Mouse (Mus musculus) limb, embryonic 11.5 days (tissue): ENCODE data around the gene Slc5a4a. TPM values are rescaled to one million over a fixed set of nuclear protein-coding genes. Genes with fewer than 3 reads are reported as not detected.
A peak's percentile ranks its signal among the peaks of the same experiment; 100 is the strongest.

Experiments
- ATAC-seq: fragments of 200-750 bp; cut with Nextera tagmentation; 2 replicates; pipeline ENCODE4 v1.8.0; 2017; ENCODE audit warnings: low read depth; ENCODE audit not compliant: insufficient number of reproducible peaks, low FRiP score, low TSS enrichment
- DNase-seq: peaks from one replicate; pipeline ENCODE4 v3.0.0-alpha.2; 2015; ENCODE audit warnings: low spot score
- H3K27ac ChIP-seq: fragments of 300-500 bp; sonication (generic); replicated peaks from 2 replicates; pipeline ENCODE4 v1.5.1; 2014; ENCODE audit warnings: low read depth, mild to moderate bottlenecking, low read length
- H3K27me3 ChIP-seq: fragments of 300-500 bp; sonication (generic); 2 replicates; pipeline ENCODE4 v1.6.1; 2014; ENCODE audit warnings: mild to moderate bottlenecking, low read length, mixed read lengths; ENCODE audit not compliant: control insufficient read depth, insufficient read depth
- H3K36me3 ChIP-seq: fragments of 300-500 bp; sonication (generic); 2 replicates; pipeline ENCODE4 v1.6.1; 2014; ENCODE audit warnings: mild to moderate bottlenecking, low read length, moderate library complexity, mixed read lengths; ENCODE audit not compliant: control insufficient read depth, insufficient read depth
- H3K4me1 ChIP-seq: fragments of 300-500 bp; sonication (generic); 2 replicates; pipeline ENCODE4 v1.6.1; 2014; ENCODE audit warnings: low read length, mixed read lengths; ENCODE audit not compliant: control insufficient read depth, insufficient read depth
- H3K4me2 ChIP-seq: fragments of 300-500 bp; sonication (generic); 2 replicates; pipeline ENCODE4 v1.6.1; 2014; ENCODE audit warnings: low read depth, mild to moderate bottlenecking, moderate library complexity; ENCODE audit not compliant: severe bottlenecking
- H3K4me3 ChIP-seq: fragments of 300-500 bp; sonication (generic); 2 replicates; pipeline ENCODE4 v1.5.1; 2014; ENCODE audit warnings: low read depth, low read length
- H3K9ac ChIP-seq: fragments of 300-500 bp; sonication (generic); 2 replicates; pipeline ENCODE4 v1.6.1; 2014; ENCODE audit warnings: mild to moderate bottlenecking, low read length
- H3K9me3 ChIP-seq: fragments of 300-500 bp; sonication (generic); 2 replicates; pipeline ENCODE4 v1.6.1; 2016; ENCODE audit warnings: low read length; ENCODE audit not compliant: control insufficient read depth
- WGBS: fragments of 180-500 bp; shearing (Covaris S2); extraction: QIAGEN DNeasy Blood & Tissue Kit; methylation state at CpG from one replicate; pipeline ENCODE4 v1.1.7; 2014; 5-methylcytosine and 5-hydroxymethylcytosine counted together
- polyA plus RNA-seq: library from polyadenylated mRNA; unstranded; fragments of >200 nt; fragmentation: Nextera tagmentation; extraction: Ambion mirVana; gene quantifications from 2 replicates; pipeline ENCODE4 v1.2.1, GENCODE M21; 2014

Slc5a4a gene
- polyA plus RNA-seq, 1 experiment from 2014 or later, result not detected

DNA sequence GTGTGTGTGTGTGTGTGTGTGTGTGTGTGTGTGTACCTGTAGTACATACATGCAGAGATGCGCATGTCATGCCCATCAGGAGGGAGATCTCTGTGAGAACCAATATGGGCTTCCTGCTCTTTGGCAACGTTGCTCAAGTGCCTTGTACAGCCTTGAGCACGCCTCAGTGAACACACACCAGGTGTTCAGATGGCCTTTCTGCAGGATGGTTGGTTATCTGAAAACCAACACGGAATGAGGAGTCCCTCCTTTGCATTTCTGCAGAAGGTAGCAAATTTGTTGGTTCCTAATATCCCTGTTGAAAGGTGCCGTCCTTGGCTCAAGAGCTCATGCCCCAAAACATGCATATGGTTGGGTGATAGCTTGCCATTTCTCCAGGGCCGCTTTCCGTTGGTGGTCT, 8.7 kb downstream of the Slc5a4a start:
- no peak overlapping the region for H3K27ac ChIP-seq
- no peaks in the 10 kb centered on the region for H3K4me1 ChIP-seq
- no peaks in the 10 kb centered on the region for H3K9me3 ChIP-seq
- ATAC-seq (no peak), DNase-seq (no peak)
- 91% methylated on average over 7 of the region's 7 CpGs for WGBS
- no peak overlapping the region for H3K4me3 ChIP-seq
- H3K4me2 ChIP-seq, result no peak overlapping the region
- H3K36me3 ChIP-seq, result no peaks in the 10 kb centered on the region
- H3K9ac ChIP-seq, result no peak overlapping the region
- H3K27me3 ChIP-seq, result no peaks in the 10 kb centered on the region

DNA sequence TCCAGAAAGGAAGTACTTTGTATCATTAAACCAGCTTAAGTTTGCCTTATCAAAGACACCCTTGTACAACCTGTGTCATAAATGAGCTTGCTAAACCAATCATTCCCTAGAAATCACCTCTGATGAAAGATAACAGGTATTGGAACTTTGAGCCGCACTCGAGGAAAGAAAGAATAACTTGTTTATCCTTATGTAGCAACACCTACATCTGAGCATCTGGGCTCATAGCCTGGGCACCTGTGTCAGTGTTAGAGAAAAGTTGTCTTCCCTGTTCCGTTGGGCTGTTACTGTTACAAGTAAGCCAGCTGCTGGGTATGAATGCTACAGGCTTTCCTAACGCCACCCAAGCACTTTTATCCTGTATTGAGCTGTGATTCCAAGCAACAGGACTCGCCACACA, 10.3 kb downstream of the Slc5a4a start:
- no peak for ATAC-seq
- Histone ChIP-seq H3K27me3 (no peaks in the 10 kb centered on the region), H3K9me3 (no peaks in the 10 kb centered on the region), H3K9ac (no peak overlapping the region), H3K36me3 (no peaks in the 10 kb centered on the region), H3K4me2 (no peak overlapping the region), H3K4me3 (no peak overlapping the region), H3K27ac (no peak overlapping the region), H3K4me1 (no peaks in the 10 kb centered on the region)
- DNase-seq, result no peak
- WGBS, result 79% methylated on average over 5 of the region's 5 CpGs

- no peak for ATAC-seq
- Histone ChIP-seq H3K36me3 (no peaks in the 10 kb centered on the region), H3K9ac (no peak overlapping the region), H3K27ac (no peak overlapping the region), H3K4me2 (no peak overlapping the region), H3K27me3 (no peaks in the 10 kb centered on the region), H3K4me1 (no peaks in the 10 kb centered on the region), H3K4me3 (no peak overlapping the region), H3K9me3 (no peaks in the 10 kb centered on the region)
- DNase-seq, result no peak
- WGBS, result 73% methylated on average over 1 of the region's 1 CpGs
These were observed 10.8 kb downstream of the Slc5a4a start for GRCm38 (mm10) chr10:76158009-76158408.

GRCm38 (mm10) chr10:76174899-76175298, 27.6 kb downstream of the Slc5a4a start:
- ATAC-seq (no peak), DNase-seq (no peak)
- no peak overlapping the region for H3K4me3 ChIP-seq
- H3K27me3 ChIP-seq, result no peaks in the 10 kb centered on the region
- no peak overlapping the region for H3K9ac ChIP-seq
- H3K9me3 ChIP-seq, result no peaks in the 10 kb centered on the region
- H3K36me3 ChIP-seq, result no peaks in the 10 kb centered on the region
- H3K4me2 ChIP-seq, result no peak overlapping the region
- 50% methylated on average over 2 of the region's 2 CpGs for WGBS
- no peak overlapping the region for H3K27ac ChIP-seq
- no peaks in the 10 kb centered on the region for H3K4me1 ChIP-seq

DNA sequence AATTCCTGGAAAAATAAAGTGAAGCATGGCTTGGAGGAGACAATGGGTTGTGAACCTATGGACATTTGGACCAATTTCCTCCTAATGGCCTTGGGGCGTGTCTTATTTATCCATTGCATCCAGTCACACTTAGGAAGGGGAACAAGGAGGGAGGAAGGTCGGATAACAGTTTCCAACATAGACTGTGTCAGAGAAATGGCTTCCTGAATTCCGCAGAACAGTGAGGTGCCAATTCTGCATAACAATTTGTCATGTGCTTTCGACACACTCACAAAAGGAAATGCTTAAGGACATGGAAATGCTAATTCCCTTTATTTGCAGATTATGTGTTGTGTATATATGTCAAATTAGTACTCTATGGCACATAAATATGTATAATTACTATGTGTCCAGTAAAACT, 38.0 kb downstream of the Slc5a4a start:
- Histone ChIP-seq H3K4me2 (no peak overlapping the region), H3K36me3 (no peaks in the 10 kb centered on the region), H3K27ac (no peak overlapping the region), H3K4me3 (no peak overlapping the region), H3K4me1 (no peaks in the 10 kb centered on the region), H3K9me3 (no peaks in the 10 kb centered on the region), H3K27me3 (no peaks in the 10 kb centered on the region), H3K9ac (no peak overlapping the region)
- DNase-seq (no peak), ATAC-seq (no peak)
- WGBS, result 78% methylated on average over 4 of the region's 4 CpGs

GRCm38 (mm10) chr10:76188010-76188409, 40.8 kb downstream of the Slc5a4a start:
- Histone ChIP-seq H3K9ac (no peak overlapping the region), H3K27me3 (no peaks in the 10 kb centered on the region), H3K36me3 (no peaks in the 10 kb centered on the region), H3K4me3 (no peak overlapping the region), H3K9me3 (no peaks in the 10 kb centered on the region), H3K27ac (no peak overlapping the region), H3K4me1 (no peaks in the 10 kb centered on the region), H3K4me2 (no peak overlapping the region)
- ATAC-seq, result no peak
- 95% methylated on average over 1 of the region's 1 CpGs for WGBS
- no peak for DNase-seq

DNA sequence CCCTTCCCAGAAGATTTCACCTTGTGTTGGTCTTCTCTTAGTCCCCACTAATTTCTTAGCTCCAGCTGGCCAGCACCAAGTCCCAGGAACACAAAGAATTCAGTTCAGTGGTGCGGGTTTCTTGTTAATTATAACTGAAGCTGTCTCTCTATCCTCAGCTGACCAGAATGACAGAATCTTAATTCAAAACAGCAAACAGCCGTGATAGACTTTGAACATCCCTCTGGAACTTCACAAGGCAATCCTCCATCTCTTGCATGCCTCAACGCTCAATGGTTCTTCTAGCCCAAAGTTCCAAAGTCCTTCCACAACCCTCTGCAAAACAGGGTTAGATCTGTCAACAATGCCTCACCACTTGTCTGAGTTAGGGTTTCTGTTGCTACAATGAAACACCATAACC, 54.2 kb downstream of the Slc5a4a start:
- ATAC-seq, result no peak
- H3K4me3 ChIP-seq, result no peak overlapping the region
- H3K9ac ChIP-seq, result no peak overlapping the region
- 85% methylated on average over 3 of the region's 3 CpGs for WGBS
- H3K27me3 ChIP-seq, result no peaks in the 10 kb centered on the region
- H3K9me3 ChIP-seq, result no peaks in the 10 kb centered on the region
- H3K4me1 ChIP-seq, result no peaks in the 10 kb centered on the region
- no peaks in the 10 kb centered on the region for H3K36me3 ChIP-seq
- DNase-seq, result no peak
- no peak overlapping the region for H3K4me2 ChIP-seq
- no peak overlapping the region for H3K27ac ChIP-seq

- DNase-seq (peak; percentile 86), ATAC-seq (no peak)
- no peak overlapping the region for H3K4me3 ChIP-seq
- H3K27ac ChIP-seq, result no peak overlapping the region
- 16% methylated on average over 7 of the region's 7 CpGs for WGBS
- no peaks in the 10 kb centered on the region for H3K4me1 ChIP-seq
- H3K9me3 ChIP-seq, result no peaks in the 10 kb centered on the region
- H3K9ac ChIP-seq, result no peak overlapping the region
- no peaks in the 10 kb centered on the region for H3K36me3 ChIP-seq
- H3K27me3 ChIP-seq, result no peaks in the 10 kb centered on the region
- no peak overlapping the region for H3K4me2 ChIP-seq
These were observed 54.7 kb downstream of the Slc5a4a start for GRCm38 (mm10) chr10:76201978-76202377.

DNA sequence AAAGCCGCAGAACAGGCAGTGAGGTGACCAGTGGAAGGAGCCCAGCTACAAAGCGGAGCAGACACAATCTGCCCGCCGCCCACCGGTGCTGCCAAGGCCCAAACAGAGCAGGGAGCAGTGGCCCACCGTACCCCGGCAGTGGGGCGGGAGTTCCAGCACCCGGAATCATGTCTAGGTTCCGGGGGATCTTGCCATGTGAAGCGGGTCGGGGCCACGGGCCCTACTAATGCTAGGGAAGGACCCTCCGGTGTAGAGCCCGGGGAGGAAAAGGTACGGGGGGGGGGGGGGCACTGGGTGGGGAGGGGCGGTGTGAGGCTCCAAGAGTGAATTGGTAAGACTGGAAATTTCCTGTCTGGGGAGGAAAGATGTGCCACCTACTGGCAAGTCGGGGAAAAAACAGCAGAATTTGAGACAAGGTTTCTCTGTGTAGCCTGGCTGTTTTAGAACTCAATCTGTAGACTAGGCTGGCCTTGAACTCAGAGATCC, 56.6 kb downstream of the Slc5a4a start:
- 15% methylated on average over 18 of the region's 18 CpGs for WGBS
- peak overlapping the region; percentile 39 for H3K9ac ChIP-seq
- peaks cover 2% of the 10 kb centered on the region; the same call in 1 of the 2 replicates for H3K36me3 ChIP-seq
- no peak overlapping the region for H3K27ac ChIP-seq
- DNase-seq (peak; percentile 50), ATAC-seq (no peak)
- peak overlapping the region; percentile 24 for H3K4me3 ChIP-seq
- H3K4me1 ChIP-seq, result no peaks in the 10 kb centered on the region
- H3K9me3 ChIP-seq, result no peaks in the 10 kb centered on the region
- no peaks in the 10 kb centered on the region for H3K27me3 ChIP-seq
- peak overlapping the region; percentile 51 for H3K4me2 ChIP-seq
